Mouse (Mus musculus): ENCODE data around the gene Copg2.
"Not testable (repeated sequence)": the region's sequence is repeated elsewhere in the genome, so short reads cannot be mapped to it uniquely, and the experiment has no call there.

Copg2 gene

GRCm38 (mm10) chr6:30805053-30805752 is 91.4 kb downstream of the Copg2 start:
- no peak for DNase-seq

- DNase-seq, result peak; percentile 16
Measured at GRCm38 (mm10) chr6:30804389-30805052, 92.1 kb downstream of the Copg2 start.

GRCm38 (mm10) chr6:30802915-30803314 is 93.7 kb downstream of the Copg2 start:
- DNase-seq, result not testable (repeated sequence)

- no peak for DNase-seq
Measured at GRCm38 (mm10) chr6:30751209-30751608, 145.4 kb downstream of the Copg2 start.

GRCm38 (mm10) chr6:30750482-30750881 is 146.1 kb downstream of the Copg2 start:
- no peak for DNase-seq

GRCm38 (mm10) chr6:30749892-30750291 is 146.7 kb downstream of the Copg2 start:
- DNase-seq, result no peak

GRCm38 (mm10) chr6:30749042-30749689 is 147.4 kb downstream of the Copg2 start:
- DNase-seq, result no peak

- no peak for DNase-seq
Measured at GRCm38 (mm10) chr6:30748358-30748910, 148.2 kb downstream of the Copg2 start.

- no peak for DNase-seq
Measured at GRCm38 (mm10) chr6:30747631-30748357, 148.8 kb downstream of the Copg2 start.

- no peak for DNase-seq
Measured at GRCm38 (mm10) chr6:30745591-30745990, 151.0 kb downstream of the Copg2 start.

- DNase-seq, result no peak
Measured at GRCm38 (mm10) chr6:30744846-30745245, 151.7 kb downstream of the Copg2 start.

GRCm38 (mm10) chr6:30739177-30739747 is 157.3 kb downstream of the Copg2 start:
- DNase-seq, result peak; percentile 32

- peak; percentile 45 for DNase-seq
Measured at GRCm38 (mm10) chr6:30738464-30739006, 158.1 kb downstream of the Copg2 start.

GRCm38 (mm10) chr6:30737548-30738463 is 158.8 kb downstream of the Copg2 start:
- peak; percentile 75 for DNase-seq

GRCm38 (mm10) chr6:30736864-30737547 is 159.6 kb downstream of the Copg2 start:
- peak; percentile 73 for DNase-seq

GRCm38 (mm10) chr6:30736372-30736762 is 160.2 kb downstream of the Copg2 start:
- DNase-seq, result no peak

GRCm38 (mm10) chr6:30735728-30736371 is 160.7 kb downstream of the Copg2 start:
- DNase-seq, result no peak

GRCm38 (mm10) chr6:30734988-30735727 is 161.4 kb downstream of the Copg2 start:
- no peak for DNase-seq

- no peak for DNase-seq
Measured at GRCm38 (mm10) chr6:30734465-30734864, 162.1 kb downstream of the Copg2 start.

All from cerebellum, adult 9-10 months (tissue).